Comparison of ENCODE assay signal across 21 mouse cellular contexts in genomic region chr10:125810590-125810989, GRCm38 (mm10).
A peak's percentile ranks its signal among the peaks of the same experiment; 100 is the strongest.
DNase-seq lines count a peak whose midpoint lies in the region; ATAC-seq lines count a peak whose summit lies in the region.
"Had no signal": no experiment of that assay in that cellular context is flagged by ENCODE, and none has a peak within 500 bp of the region (broad histone marks: within the 10 kb centered on the region; RNA-seq: fewer than 3 reads in every experiment).

No protein-coding gene starts in this region.

- H3K4me2 ChIP-seq in kidney, embryonic 15.5 days: no peak overlapping the region
- no peak overlapping the region for H3K4me2 ChIP-seq in limb, embryonic 15.5 days
- H3K4me2 ChIP-seq: forebrain, embryonic 12.5 days; heart, embryonic 15.5 days; lung, embryonic 15.5 days; midbrain, embryonic 15.5 days had no signal

- DNase-seq in kidney, adult 11 months: no peak
- peak; percentile 62 for DNase-seq in embryo, embryonic 11 days
- DNase-seq in forelimb bud, embryonic 11.5 days (ENCODE audit: low read depth, low spot score): peak; percentile 82
- no peak for DNase-seq in cerebellum, postnatal 25 days
- DNase-seq in spleen, adult 18-20 months: no peak
- DNase-seq: cerebellum, adult 18-20 months; gastrocnemius, postnatal 14 days; heart, adult 2 months; heart, postnatal 4 days; kidney, postnatal 10 days; right cerebral cortex, postnatal 4 days had no signal

- H3K4me3 ChIP-seq in kidney, embryonic 15.5 days (replicated peaks): no peak overlapping the region
- H3K4me3 ChIP-seq in limb, embryonic 15.5 days: no peak overlapping the region
- H3K4me3 ChIP-seq: forebrain, embryonic 12.5 days; heart, adult 2 months; heart, embryonic 15.5 days; lung, embryonic 15.5 days; midbrain, embryonic 15.5 days had no signal

- no peaks in the 10 kb centered on the region for H3K27me3 ChIP-seq in kidney, embryonic 15.5 days
- H3K27me3 ChIP-seq in limb, embryonic 15.5 days: no peaks in the 10 kb centered on the region
- H3K27me3 ChIP-seq: CH12.LX; forebrain, embryonic 12.5 days; heart, embryonic 15.5 days; lung, embryonic 15.5 days; midbrain, embryonic 15.5 days had no signal

- peaks cover 40% of the 10 kb centered on the region for H3K4me1 ChIP-seq in kidney, embryonic 15.5 days
- H3K4me1 ChIP-seq in limb, embryonic 15.5 days: peaks cover 16% of the 10 kb centered on the region
- H3K4me1 ChIP-seq: forebrain, embryonic 12.5 days; heart, embryonic 15.5 days had no signal

- 7% methylated on average over 3 of the region's 3 CpGs for WGBS in kidney, embryonic 15.5 days
- 7% methylated on average over 3 of the region's 3 CpGs for WGBS in limb, embryonic 15.5 days

- H3K27ac ChIP-seq in kidney, embryonic 15.5 days: peak overlapping the region; percentile 67
- H3K27ac ChIP-seq in limb, embryonic 15.5 days: peak overlapping the region; percentile 55; the same call in 1 of the 2 replicates
- H3K27ac ChIP-seq: forebrain, embryonic 12.5 days; heart, adult 2 months; heart, embryonic 15.5 days; liver, embryonic 14.5 days; lung, embryonic 15.5 days; midbrain, embryonic 15.5 days; stomach, postnatal 0 days had no signal

- no peak overlapping the region for H3K9ac ChIP-seq in kidney, embryonic 15.5 days
- H3K9ac ChIP-seq in limb, embryonic 15.5 days: no peak overlapping the region
- H3K9ac ChIP-seq: forebrain, embryonic 12.5 days; heart, embryonic 15.5 days; liver, embryonic 14.5 days; lung, embryonic 15.5 days; midbrain, embryonic 15.5 days had no signal

- H3K36me3 ChIP-seq in kidney, embryonic 15.5 days: no peaks in the 10 kb centered on the region
- no peaks in the 10 kb centered on the region for H3K36me3 ChIP-seq in limb, embryonic 15.5 days
- H3K36me3 ChIP-seq: forebrain, embryonic 12.5 days; heart, embryonic 15.5 days; lung, embryonic 15.5 days; midbrain, embryonic 15.5 days had no signal

- ATAC-seq in kidney, embryonic 15.5 days (replicated peaks; ENCODE audit: low FRiP score): peak; percentile 77
- ATAC-seq in limb, embryonic 15.5 days (ENCODE audit: insufficient number of reproducible peaks, low FRiP score, low TSS enrichment, low read depth): no peak
- ATAC-seq: inflammation-experienced regulatory T-cells, adult 6 months; midbrain, embryonic 15.5 days had no signal

- no peaks in the 10 kb centered on the region for H3K9me3 ChIP-seq in kidney, embryonic 15.5 days (replicated peaks)
- H3K9me3 ChIP-seq in limb, embryonic 15.5 days: no peaks in the 10 kb centered on the region
- H3K9me3 ChIP-seq: forebrain, embryonic 12.5 days; heart, embryonic 15.5 days; lung, embryonic 15.5 days; midbrain, embryonic 15.5 days had no signal

Comparison
In these comparisons a context has a peak if more than half of its experiments do, and no peak if none do; other contexts are left out.
1. DNase-seq: peak in embryo, embryonic 11 days (single experiment) and forelimb bud, embryonic 11.5 days (single experiment); none in kidney, adult 11 months (single experiment), cerebellum, postnatal 25 days (0 of 2) and spleen, adult 18-20 months (0 of 2).